In the genomic region with DNA sequence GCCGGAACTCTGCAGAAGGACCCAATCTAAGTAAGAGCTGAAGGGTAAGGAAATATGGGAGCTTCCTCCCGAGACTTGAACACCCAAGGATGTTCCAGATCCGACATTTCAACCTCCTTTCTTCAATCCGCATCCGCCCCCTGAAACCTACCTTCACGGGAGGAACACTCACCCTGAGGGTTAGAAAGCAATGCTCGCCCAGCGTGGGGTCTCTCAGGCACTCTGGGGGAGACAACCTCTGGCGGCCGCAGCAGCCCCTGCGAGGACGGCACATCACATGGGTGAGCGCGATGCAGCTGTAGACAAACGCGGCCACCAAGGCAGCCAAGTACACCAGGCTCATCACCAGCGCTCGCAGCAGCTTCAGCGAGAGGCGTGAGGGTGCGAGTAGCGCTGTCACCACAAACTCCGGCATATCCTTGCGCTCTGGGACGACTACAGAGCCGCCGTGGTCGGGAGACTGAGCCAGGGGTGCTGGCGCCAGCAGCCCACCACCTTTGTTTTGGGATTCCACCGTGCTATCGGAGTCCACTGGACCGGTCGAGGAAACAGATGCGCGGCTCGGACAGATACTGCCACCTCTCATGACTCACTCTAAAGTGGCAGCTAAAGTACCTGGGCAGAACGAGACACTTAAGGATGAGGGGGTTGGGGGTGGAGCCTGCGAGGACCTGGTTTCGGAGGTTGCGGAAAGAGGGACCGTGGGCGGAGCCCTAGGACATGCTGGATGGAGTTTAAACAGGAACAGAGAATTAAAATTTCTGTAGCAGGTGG, we compare ENCODE assay signal across 8 mouse cellular contexts. TPM values are rescaled to one million over a fixed set of nuclear protein-coding genes. Genes with fewer than 3 reads are reported as not detected.
DNase-seq lines count a peak whose midpoint lies in the region; ATAC-seq and TF ChIP-seq lines count a peak whose summit lies in the region.

A gene (minus strand): TSS at position 687 of the 774 bp plus-strand sequence.

- peak within 1 kb of the TSS; percentile 75 for H3K4me2 ChIP-seq in hindbrain, postnatal 0 days (ENCODE audit: low read depth, low read length)
- peak within 1 kb of the TSS; percentile 82 for H3K4me2 ChIP-seq in stomach, embryonic 16.5 days (ENCODE audit: low read depth, low read length)

- intact Hi-C loops in heart, postnatal 10 days (cut with DNase I) = no loop called here

- H3K9ac ChIP-seq in hindbrain, postnatal 0 days (replicated peaks; ENCODE audit: low read length) = peak within 1 kb of the TSS; percentile 31
- peak within 1 kb of the TSS; percentile 58 for H3K9ac ChIP-seq in stomach, embryonic 16.5 days (ENCODE audit: low read length)

- TF ChIP-seq POLR2A in cortical plate, adult 2 months (IDR thresholded peaks at IDR 0.05; ENCODE audit: extremely low read depth, insufficient read depth, low read length) = no peak

- H3K4me1 ChIP-seq in heart, embryonic 10.5 days = peaks cover 19% of the 10 kb centered on the region
- H3K4me1 ChIP-seq in cortical plate, adult 2 months (ENCODE audit: control insufficient read depth, insufficient read depth, low read length) = peaks cover 2% of the 10 kb centered on the region; the same call in 1 of the 2 replicates
- 0 out of 2 replicates have a peak, but pooled peaks cover 9% of the 10 kb centered on the region for H3K4me1 ChIP-seq in hindbrain, postnatal 0 days (ENCODE audit: insufficient read depth, low read length)
- peaks cover 15% of the 10 kb centered on the region for H3K4me1 ChIP-seq in stomach, embryonic 16.5 days (ENCODE audit: control insufficient read depth, insufficient read depth, low read length)

- H3K4me3 ChIP-seq in heart, embryonic 10.5 days = peak within 1 kb of the TSS; percentile 58
- peak within 1 kb of the TSS; percentile 13; the same call in 1 of the 2 replicates for H3K4me3 ChIP-seq in cortical plate, adult 2 months (ENCODE audit: insufficient read depth, low read length)
- peak within 1 kb of the TSS; percentile 37 for H3K4me3 ChIP-seq in hindbrain, postnatal 0 days (ENCODE audit: low read length)
- peak within 1 kb of the TSS; percentile 46 for H3K4me3 ChIP-seq in stomach, embryonic 16.5 days (replicated peaks; ENCODE audit: low read length)

- H3K9me3 ChIP-seq in heart, embryonic 10.5 days = no peaks in the 10 kb centered on the region
- H3K9me3 ChIP-seq in hindbrain, postnatal 0 days (ENCODE audit: low read length) = no peaks in the 10 kb centered on the region
- no peaks in the 10 kb centered on the region for H3K9me3 ChIP-seq in stomach, embryonic 16.5 days (replicated peaks; ENCODE audit: control insufficient read depth, low read length)

- ATAC-seq in hindbrain, postnatal 0 days = peak; percentile 66
- ATAC-seq in stomach, embryonic 16.5 days (ENCODE audit: insufficient read depth, low FRiP score) = no peak

- no peak for TF ChIP-seq CTCF in cortical plate, adult 2 months (IDR thresholded peaks at IDR 0.05; ENCODE audit: extremely low read depth, insufficient read depth, low read length)
- TF ChIP-seq CTCF in hindbrain, postnatal 0 days (IDR thresholded peaks at IDR 0.05; ENCODE audit: low read depth) = 0 out of 2 replicates have a peak, but pooled peaks have one; percentile 9

- no peaks in the 10 kb centered on the region for H3K36me3 ChIP-seq in heart, embryonic 10.5 days
- no peaks in the 10 kb centered on the region for H3K36me3 ChIP-seq in hindbrain, postnatal 0 days (ENCODE audit: insufficient read depth, low read length)
- H3K36me3 ChIP-seq in stomach, embryonic 16.5 days (ENCODE audit: control insufficient read depth, insufficient read depth, low read length) = no peaks in the 10 kb centered on the region

- no peak for DNase-seq in heart, embryonic 10.5 days (ENCODE audit: low spot score)
- DNase-seq in heart, postnatal 10 days = no peak
- DNase-seq in hindbrain, postnatal 0 days (ENCODE audit: low spot score) = peak; percentile 40
- peak; percentile 41 to 50 for DNase-seq in lung, postnatal 4 days
- DNase-seq in layer of hippocampus, postnatal 10 days (ENCODE audit: low spot score in 2 of 2) = no peak
- no peak for DNase-seq in adrenal gland, adult 8-10 months

- peaks cover 39% of the 10 kb centered on the region for H3K27me3 ChIP-seq in heart, embryonic 10.5 days (ENCODE audit: insufficient read depth, poor library complexity, severe bottlenecking)
- H3K27me3 ChIP-seq in hindbrain, postnatal 0 days (ENCODE audit: insufficient read depth, low read length) = no peaks in the 10 kb centered on the region
- peaks cover 4% of the 10 kb centered on the region; the same call in 1 of the 2 replicates for H3K27me3 ChIP-seq in stomach, embryonic 16.5 days (ENCODE audit: control insufficient read depth, insufficient read depth, low read length)

- WGBS in heart, embryonic 10.5 days = 5% methylated on average over 42 of the region's 42 CpGs
- 7% methylated on average over 42 of the region's 42 CpGs for WGBS in hindbrain, postnatal 0 days
- WGBS in stomach, embryonic 16.5 days = 7% methylated on average over 42 of the region's 42 CpGs

- H3K27ac ChIP-seq in heart, embryonic 10.5 days = no peak within 1 kb of the TSS
- H3K27ac ChIP-seq in cortical plate, adult 2 months (ENCODE audit: insufficient read depth, low read length) = no peak within 1 kb of the TSS
- no peak within 1 kb of the TSS for H3K27ac ChIP-seq in hindbrain, postnatal 0 days
- H3K27ac ChIP-seq in stomach, embryonic 16.5 days (ENCODE audit: low read length) = no peak within 1 kb of the TSS; the same call in 1 of the 2 replicates

RNA-seq across cellular contexts. Expression of the gene that starts here (rescaled TPM):
- polyA plus RNA-seq in heart, embryonic 10.5 days (2016; fragmentation: Nextera tagmentation; extraction: Ambion mirVana) = not detected in 2 replicates
- total RNA-seq in heart, postnatal 10 days (2021) = under 1 TPM; 0.53 to 0.77 TPM
- polyA plus RNA-seq in cortical plate, adult 2 months (2012; rRNA removed) = 0.56 and 0.91 TPM in 2 replicates
- total RNA-seq in hindbrain, postnatal 0 days (2014; rRNA removed) = 0.31 and 0.61 TPM in 2 replicates
- polyA plus RNA-seq in hindbrain, postnatal 0 days (2015; fragmentation: Nextera tagmentation; extraction: Ambion mirVana) = 0.48 TPM in 2 replicates
- polyA plus RNA-seq in stomach, embryonic 16.5 days (2015; fragmentation: Nextera tagmentation; extraction: Ambion mirVana) = 14.4 and 25.3 TPM in 2 replicates
- total RNA-seq in layer of hippocampus, postnatal 10 days (2021) = under 1 TPM in 1 of 2 experiments, not detected in 1; 0.14 TPM
- total RNA-seq in adrenal gland, adult 8-10 months (2022) = under 1 TPM; 0.13 to 0.43 (median 0.31) TPM

Comparison
In these comparisons a context has a peak if more than half of its experiments do, and no peak if none do; other contexts are left out.
1. Peak in DNase-seq, ATAC-seq, H3K4me3 ChIP-seq, H3K9ac ChIP-seq and H3K4me2 ChIP-seq in hindbrain, postnatal 0 days; RNA of the gene not detected or under 1 TPM.
2. DNase-seq: peak in lung, postnatal 4 days (2 of 2); none in heart, embryonic 10.5 days (single experiment), heart, postnatal 10 days (0 of 2), layer of hippocampus, postnatal 10 days (0 of 2) and adrenal gland, adult 8-10 months (single experiment).
3. Peak in every context shown above with its lines, with median percentiles within 50 percentile points of each other: H3K4me3 ChIP-seq.